Mouse (Mus musculus): ENCODE measurements at regions not wholly inside any gene's neighbourhood (a gene's known extent, or its start where the extent isn't known, plus 50 kb on each side); places are given as distances from the start of the nearest gene placed in this dataset.

DNA sequence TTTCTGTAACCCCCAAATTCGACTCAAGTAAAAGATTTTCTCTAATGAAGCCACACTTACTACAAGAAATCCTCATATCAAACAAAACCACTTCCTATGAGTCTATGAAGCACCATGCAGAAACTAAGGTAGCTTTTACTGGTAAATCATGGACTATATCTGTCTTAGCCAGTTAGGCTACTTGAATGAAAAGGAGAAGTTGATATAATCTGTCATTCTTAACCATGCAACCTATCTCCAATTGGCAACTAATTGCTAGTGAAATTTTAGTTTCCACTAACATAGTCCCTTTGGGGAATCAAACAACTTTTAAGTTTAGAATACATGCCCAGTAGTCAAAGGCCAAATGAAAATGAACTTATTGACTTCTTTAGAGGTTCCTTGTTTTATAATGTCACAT lies 473.4 kb upstream of the Tgif2lx2 start:
- ATAC-seq (ENCODE audit: low read depth): no peak
- H3K36me3 ChIP-seq (ENCODE audit: control insufficient read depth, insufficient read depth, low read length): no peaks in the 10 kb centered on the region

DNA sequence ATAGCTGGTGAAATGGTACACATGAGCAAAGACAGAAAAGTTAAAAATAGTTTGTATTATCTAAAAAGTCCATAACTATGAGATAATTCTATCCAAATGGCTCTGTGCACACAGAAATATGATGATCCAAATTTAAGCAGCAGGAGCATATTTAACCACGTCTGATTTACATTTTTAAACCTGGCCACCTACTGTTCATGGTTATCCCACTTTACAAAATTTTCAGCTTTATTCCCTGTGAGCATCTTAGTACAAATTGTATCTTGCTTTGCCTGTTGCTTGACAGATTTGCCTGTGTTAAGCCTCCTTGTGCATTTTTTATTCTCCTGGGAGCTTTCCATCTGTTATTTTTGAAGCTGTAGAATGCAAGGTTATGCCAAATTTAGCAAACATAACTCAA lies 471.2 kb upstream of the Tgif2lx2 start:
- no peaks in the 10 kb centered on the region for H3K9me3 ChIP-seq (ENCODE audit: control insufficient read depth, low read length)
- WGBS: 56% methylated on average over 1 of the region's 1 CpGs
- H3K4me3 ChIP-seq (ENCODE audit: low read depth, low read length): no peak overlapping the region
- no peak overlapping the region for H3K9ac ChIP-seq (ENCODE audit: low read depth, low read length)
- H3K27me3 ChIP-seq (replicated peaks; ENCODE audit: control insufficient read depth, insufficient read depth, low read length): no peaks in the 10 kb centered on the region
- peak; percentile 0 for DNase-seq (ENCODE audit: low spot score)
- H3K4me2 ChIP-seq (ENCODE audit: low read depth, low read length): no peak overlapping the region
- no peaks in the 10 kb centered on the region for H3K4me1 ChIP-seq (ENCODE audit: control insufficient read depth, insufficient read depth, low read length)
- no peaks in the 10 kb centered on the region for H3K36me3 ChIP-seq (ENCODE audit: control insufficient read depth, insufficient read depth, low read length)
- ATAC-seq (ENCODE audit: low read depth): no peak
- no peak overlapping the region for H3K27ac ChIP-seq (replicated peaks; ENCODE audit: low read depth, low read length)

More for the DNA sequence above, 473.4 kb upstream of the Tgif2lx2 start:
- DNase-seq (ENCODE audit: low spot score): no peak
- Histone ChIP-seq H3K27me3 (replicated peaks; ENCODE audit: control insufficient read depth, insufficient read depth, low read length) (no peaks in the 10 kb centered on the region), H3K9ac (ENCODE audit: low read depth, low read length) (no peak overlapping the region), H3K9me3 (ENCODE audit: control insufficient read depth, low read length) (no peaks in the 10 kb centered on the region), H3K4me1 (ENCODE audit: control insufficient read depth, insufficient read depth, low read length) (no peaks in the 10 kb centered on the region), H3K4me2 (ENCODE audit: low read depth, low read length) (no peak overlapping the region), H3K27ac (replicated peaks; ENCODE audit: low read depth, low read length) (no peak overlapping the region), H3K4me3 (ENCODE audit: low read depth, low read length) (no peak overlapping the region)
- WGBS: 49% methylated on average over 1 of the region's 1 CpGs

DNA sequence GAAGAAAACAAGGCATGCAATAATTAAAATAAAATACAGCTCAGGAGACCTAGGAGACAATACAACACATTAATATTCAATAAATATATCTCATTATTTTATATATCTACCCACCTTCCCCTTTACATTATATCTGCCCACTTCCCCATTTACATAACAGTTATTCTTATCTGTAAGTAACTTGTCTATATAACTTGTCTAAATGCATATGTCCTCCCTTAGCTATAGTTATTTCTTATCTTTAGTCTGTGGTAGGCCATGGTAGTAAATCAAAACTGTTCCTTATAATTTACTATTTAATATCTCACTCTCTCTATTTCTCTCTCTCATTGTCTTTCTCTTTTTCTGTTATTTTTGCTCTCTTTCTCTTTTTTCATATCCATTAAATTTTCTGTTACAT lies 437.1 kb upstream of the Tgif2lx2 start:
- Histone ChIP-seq H3K9ac (ENCODE audit: low read depth, low read length) (no peak overlapping the region), H3K36me3 (ENCODE audit: control insufficient read depth, insufficient read depth, low read length) (no peaks in the 10 kb centered on the region), H3K9me3 (ENCODE audit: control insufficient read depth, low read length) (no peaks in the 10 kb centered on the region), H3K4me3 (ENCODE audit: low read depth, low read length) (no peak overlapping the region), H3K27me3 (replicated peaks; ENCODE audit: control insufficient read depth, insufficient read depth, low read length) (no peaks in the 10 kb centered on the region), H3K27ac (replicated peaks; ENCODE audit: low read depth, low read length) (no peak overlapping the region), H3K4me2 (ENCODE audit: low read depth, low read length) (no peak overlapping the region), H3K4me1 (ENCODE audit: control insufficient read depth, insufficient read depth, low read length) (no peaks in the 10 kb centered on the region)
- ATAC-seq (ENCODE audit: low read depth) (no peak), DNase-seq (ENCODE audit: low spot score) (no peak)

All from embryonic facial prominence, embryonic 14.5 days (tissue).